Mouse (Mus musculus) neural tube, embryonic 15.5 days (tissue): ENCODE results near the gene Uap1. TPM values are rescaled to one million over a fixed set of nuclear protein-coding genes. Genes with fewer than 3 reads are reported as not detected.

Source experiments
- ATAC-seq: fragments of 200-750 bp; cut with Nextera tagmentation; 2 replicates; pipeline ENCODE4 v1.8.0; 2017; ENCODE audit warnings: mild to moderate bottlenecking, moderate TSS enrichment, moderate library complexity; ENCODE audit not compliant: low FRiP score
- H3K27ac ChIP-seq: fragments of 300-500 bp; sonication (generic); replicated peaks from 2 replicates; pipeline ENCODE4 v1.5.1; 2015; ENCODE audit warnings: mild to moderate bottlenecking, inconsistent platforms
- H3K27me3 ChIP-seq: fragments of 300-500 bp; sonication (generic); replicated peaks from 2 replicates; pipeline ENCODE4 v1.6.1; 2015; ENCODE audit warnings: inconsistent platforms
- H3K36me3 ChIP-seq: fragments of 300-500 bp; sonication (generic); 2 replicates; pipeline ENCODE4 v1.6.1; 2015; ENCODE audit warnings: inconsistent platforms
- H3K4me1 ChIP-seq: fragments of 300-500 bp; sonication (generic); 2 replicates; pipeline ENCODE4 v1.6.1; 2015; ENCODE audit warnings: inconsistent platforms
- H3K4me2 ChIP-seq: fragments of 300-500 bp; sonication (generic); 2 replicates; pipeline ENCODE4 v1.6.1; 2015; ENCODE audit warnings: inconsistent platforms, mild to moderate bottlenecking, moderate library complexity
- H3K4me3 ChIP-seq: fragments of 300-500 bp; sonication (generic); replicated peaks from 2 replicates; pipeline ENCODE4 v1.5.1; 2015; ENCODE audit warnings: mild to moderate bottlenecking, inconsistent platforms
- H3K9ac ChIP-seq: fragments of 300-500 bp; sonication (generic); replicated peaks from 2 replicates; pipeline ENCODE4 v1.6.1; 2015; ENCODE audit warnings: mild to moderate bottlenecking, inconsistent platforms
- H3K9me3 ChIP-seq: fragments of 300-500 bp; sonication (generic); replicated peaks from 2 replicates; pipeline ENCODE4 v1.6.1; 2016; ENCODE audit warnings: inconsistent platforms
- WGBS: fragments of 180-500 bp; shearing (Covaris S2); methylation state at CpG from one replicate; pipeline ENCODE4 v1.1.7; 2015; ENCODE audit warnings: mixed read lengths; 5-methylcytosine and 5-hydroxymethylcytosine counted together
- polyA plus RNA-seq: library from polyadenylated mRNA; unstranded; fragments of >200 nt; fragmentation: Nextera tagmentation; extraction: Ambion mirVana; gene quantifications from 2 replicates; pipeline ENCODE4 v1.2.1, GENCODE M21; 2015

Uap1 gene
- polyA plus RNA-seq, 1 experiment from 2014 or later = 65.5 TPM

DNA sequence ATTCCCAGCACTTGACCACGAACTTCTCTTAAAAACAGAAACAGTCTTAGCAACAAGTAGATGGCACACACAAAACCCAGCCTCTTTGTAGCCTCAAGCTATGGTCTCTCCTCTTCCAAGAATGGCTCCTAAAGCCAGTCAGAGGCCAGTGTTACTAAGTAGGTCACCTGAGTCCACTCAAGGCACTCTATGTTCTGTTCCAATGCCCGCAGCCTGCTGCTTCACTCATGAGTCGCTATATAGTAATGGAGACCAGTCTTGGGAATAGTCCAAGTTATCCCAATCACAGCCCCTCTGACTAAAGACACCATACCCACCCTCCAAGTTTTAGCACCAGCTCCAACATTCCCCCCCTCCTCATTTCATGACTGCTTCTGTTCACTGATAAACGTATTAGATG, 29.2 kb downstream of the Uap1 start:
- Histone ChIP-seq H3K4me3 (no peak overlapping the region), H3K9ac (no peak overlapping the region), H3K4me1 (no peaks in the 10 kb centered on the region), H3K27me3 (no peaks in the 10 kb centered on the region), H3K27ac (no peak overlapping the region), H3K9me3 (no peaks in the 10 kb centered on the region), H3K4me2 (no peak overlapping the region), H3K36me3 (peaks cover 31% of the 10 kb centered on the region)
- no peak for ATAC-seq
- 88% methylated on average over 4 of the region's 4 CpGs for WGBS

DNA sequence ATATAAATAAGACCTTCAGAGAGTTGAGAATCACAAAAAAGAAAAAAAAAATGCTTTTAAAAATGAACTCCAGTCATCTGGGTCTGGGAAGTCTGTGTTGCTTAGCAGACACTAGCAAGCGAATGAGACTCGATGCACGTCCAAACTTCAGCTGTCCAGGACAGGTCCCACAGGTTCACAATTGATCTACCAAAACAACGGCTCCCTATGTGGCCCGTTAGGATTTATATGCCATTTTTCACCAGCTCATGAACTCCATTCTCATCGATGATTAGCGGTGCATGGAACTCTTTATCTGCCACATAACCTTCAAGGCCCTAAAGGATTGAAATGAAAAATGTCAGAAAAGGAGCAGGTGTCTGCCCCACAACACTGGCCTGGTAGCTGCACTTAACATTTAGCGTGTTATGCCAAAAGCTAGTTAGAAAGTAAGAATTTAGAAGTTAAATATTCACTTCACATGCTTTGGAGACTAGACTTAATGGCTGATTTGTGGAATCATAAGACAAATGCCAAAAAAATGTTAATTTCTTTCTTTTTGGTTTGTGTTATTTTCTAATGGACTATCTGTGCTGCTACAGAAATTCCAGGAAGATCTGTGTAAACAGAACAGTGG, 32.4 kb downstream of the Uap1 start:
- Histone ChIP-seq H3K9me3 (no peaks in the 10 kb centered on the region), H3K27ac (no peak overlapping the region), H3K27me3 (no peaks in the 10 kb centered on the region), H3K4me1 (no peaks in the 10 kb centered on the region), H3K4me2 (no peak overlapping the region), H3K4me3 (no peak overlapping the region), H3K9ac (no peak overlapping the region), H3K36me3 (peaks cover 21% of the 10 kb centered on the region)
- no peak for ATAC-seq
- 81% methylated on average over 8 of the region's 8 CpGs for WGBS

DNA sequence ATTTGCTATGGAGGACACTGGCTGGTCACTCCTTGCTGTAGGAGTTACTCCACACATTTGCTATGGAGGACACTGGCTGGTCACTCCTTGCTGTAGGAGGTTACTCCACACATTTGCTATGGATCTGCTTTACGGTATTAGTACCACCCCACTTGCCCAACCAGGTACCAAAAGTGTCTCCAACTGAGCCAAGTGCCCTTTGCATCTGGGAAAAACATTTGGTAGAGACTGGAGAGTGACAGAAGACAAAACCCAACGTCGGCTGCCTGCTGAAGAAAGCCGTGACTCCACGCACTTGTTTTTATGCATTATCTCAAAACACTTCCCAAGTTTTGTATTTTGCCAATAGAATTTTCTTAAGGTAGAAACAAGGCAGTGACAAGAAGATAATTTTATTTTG, 33.1 kb downstream of the Uap1 start:
- H3K9ac ChIP-seq = no peak overlapping the region
- H3K4me1 ChIP-seq = no peaks in the 10 kb centered on the region
- peaks cover 21% of the 10 kb centered on the region for H3K36me3 ChIP-seq
- no peak overlapping the region for H3K27ac ChIP-seq
- H3K9me3 ChIP-seq = no peaks in the 10 kb centered on the region
- H3K4me2 ChIP-seq = no peak overlapping the region
- ATAC-seq = no peak
- H3K27me3 ChIP-seq = no peaks in the 10 kb centered on the region
- no peak overlapping the region for H3K4me3 ChIP-seq
- 93% methylated on average over 5 of the region's 5 CpGs for WGBS

DNA sequence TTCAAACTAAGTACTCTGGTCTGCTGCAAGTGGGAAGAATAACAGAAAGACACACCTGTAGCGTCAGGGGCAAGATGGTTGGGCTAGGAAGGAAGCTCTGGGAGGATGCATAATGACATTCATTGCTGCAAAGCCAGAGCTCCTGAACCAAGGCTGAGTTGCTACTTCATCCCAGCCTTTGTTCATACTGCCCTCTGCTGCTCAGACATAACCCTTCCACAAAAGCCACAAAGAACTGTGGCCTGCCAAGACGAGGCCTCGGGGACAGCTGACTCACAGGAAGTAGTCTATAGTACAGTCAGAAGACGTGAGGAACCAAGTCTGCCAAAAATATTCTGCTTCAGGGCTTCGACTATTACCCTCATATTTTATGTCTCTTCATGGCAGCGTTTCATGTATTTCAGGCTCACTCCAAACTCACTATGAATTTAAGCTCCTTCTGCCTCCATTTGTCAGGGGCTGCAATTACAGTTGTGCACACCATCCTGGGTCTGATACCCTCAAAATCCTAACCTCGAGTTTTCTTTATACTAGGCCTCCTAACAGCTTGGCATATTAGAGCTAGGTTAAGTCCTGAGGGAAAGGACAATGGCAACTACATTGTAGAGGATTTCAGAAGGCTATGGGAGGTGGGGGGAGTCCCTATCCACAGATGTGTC, 38.3 kb downstream of the Uap1 start:
- H3K9ac ChIP-seq = no peak overlapping the region
- no peaks in the 10 kb centered on the region for H3K4me1 ChIP-seq
- WGBS = 28% methylated on average over 7 of the region's 7 CpGs
- H3K4me2 ChIP-seq = no peak overlapping the region
- no peaks in the 10 kb centered on the region for H3K27me3 ChIP-seq
- H3K27ac ChIP-seq = no peak overlapping the region
- no peak overlapping the region for H3K4me3 ChIP-seq
- H3K36me3 ChIP-seq = peaks cover 5% of the 10 kb centered on the region; the same call in 1 of the 2 replicates
- H3K9me3 ChIP-seq = no peaks in the 10 kb centered on the region
- ATAC-seq = peak; percentile 87

DNA sequence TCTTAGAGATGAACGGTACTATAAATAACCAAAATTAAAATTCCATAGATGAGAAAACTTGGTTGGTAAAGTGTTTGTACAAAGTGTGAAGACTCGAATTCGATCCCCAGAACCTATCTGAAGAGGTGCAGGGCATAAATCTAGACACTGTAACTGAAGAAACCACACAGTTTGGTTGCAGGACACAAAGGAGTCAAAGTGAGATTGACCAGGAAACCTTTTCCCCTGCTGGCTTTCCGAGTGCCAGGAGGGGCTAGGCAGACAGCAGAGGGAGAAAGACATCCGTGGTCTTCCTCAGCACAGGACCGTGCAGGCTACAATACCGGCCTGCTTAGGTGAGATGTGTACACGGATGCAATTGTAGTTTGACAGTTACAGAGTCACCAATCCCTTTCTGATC, 40.5 kb downstream of the Uap1 start:
- H3K4me2 ChIP-seq = no peak overlapping the region
- H3K4me3 ChIP-seq = no peak overlapping the region
- no peaks in the 10 kb centered on the region for H3K36me3 ChIP-seq
- no peak for ATAC-seq
- H3K4me1 ChIP-seq = no peaks in the 10 kb centered on the region
- WGBS = 86% methylated on average over 8 of the region's 8 CpGs
- H3K9me3 ChIP-seq = no peaks in the 10 kb centered on the region
- no peaks in the 10 kb centered on the region for H3K27me3 ChIP-seq
- no peak overlapping the region for H3K9ac ChIP-seq
- no peak overlapping the region for H3K27ac ChIP-seq

DNA sequence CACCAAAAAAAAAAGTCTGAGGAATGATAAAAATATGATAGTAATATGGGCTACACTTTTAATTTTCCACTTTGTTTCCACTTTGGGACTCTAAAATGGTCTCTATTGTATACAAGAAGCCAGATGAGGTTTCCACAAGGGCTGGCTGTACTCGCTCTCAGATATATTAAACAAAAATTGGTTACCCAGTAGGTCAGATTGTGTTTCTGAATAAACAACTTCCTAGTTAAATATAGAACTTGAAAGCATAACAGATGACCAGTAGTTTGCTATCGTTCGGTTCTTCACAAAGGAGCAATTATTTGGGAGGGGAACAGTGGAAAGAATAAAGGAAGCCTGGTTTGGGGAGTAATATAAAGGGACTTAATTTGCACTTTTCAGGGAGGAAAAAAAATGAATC, 43.8 kb downstream of the Uap1 start:
- H3K4me3 ChIP-seq = no peak overlapping the region
- H3K9ac ChIP-seq = no peak overlapping the region
- H3K4me2 ChIP-seq = no peak overlapping the region
- no peak overlapping the region for H3K27ac ChIP-seq
- no peaks in the 10 kb centered on the region for H3K36me3 ChIP-seq
- no peaks in the 10 kb centered on the region for H3K27me3 ChIP-seq
- H3K4me1 ChIP-seq = no peaks in the 10 kb centered on the region
- H3K9me3 ChIP-seq = no peaks in the 10 kb centered on the region
- ATAC-seq = no peak
- WGBS = 75% methylated on average over 3 of the region's 3 CpGs

DNA sequence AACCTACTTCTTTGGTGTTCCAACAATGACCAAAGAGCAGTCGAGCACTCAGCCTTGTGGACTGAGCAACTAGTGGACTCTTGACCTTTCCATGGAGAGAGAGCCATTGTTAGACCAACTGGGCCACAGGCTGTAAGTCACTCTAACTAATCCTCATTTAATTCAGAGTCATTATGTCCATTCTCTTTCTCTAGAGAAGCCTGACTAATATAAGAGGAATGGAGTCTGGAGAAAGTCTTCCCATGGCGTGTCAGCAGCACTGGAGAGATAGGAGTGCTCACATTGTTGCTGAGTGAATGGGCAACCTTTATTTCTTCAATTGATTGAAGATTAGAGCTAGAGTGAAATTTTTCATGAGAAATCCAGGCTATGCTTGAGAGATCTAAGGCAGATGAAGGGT, 50.1 kb downstream of the Uap1 start:
- Histone ChIP-seq H3K27ac (no peak overlapping the region), H3K4me1 (no peaks in the 10 kb centered on the region), H3K4me2 (no peak overlapping the region), H3K4me3 (no peak overlapping the region), H3K27me3 (no peaks in the 10 kb centered on the region), H3K9me3 (no peaks in the 10 kb centered on the region), H3K36me3 (no peaks in the 10 kb centered on the region), H3K9ac (no peak overlapping the region)
- ATAC-seq = no peak
- 46% methylated on average over 2 of the region's 2 CpGs for WGBS

DNA sequence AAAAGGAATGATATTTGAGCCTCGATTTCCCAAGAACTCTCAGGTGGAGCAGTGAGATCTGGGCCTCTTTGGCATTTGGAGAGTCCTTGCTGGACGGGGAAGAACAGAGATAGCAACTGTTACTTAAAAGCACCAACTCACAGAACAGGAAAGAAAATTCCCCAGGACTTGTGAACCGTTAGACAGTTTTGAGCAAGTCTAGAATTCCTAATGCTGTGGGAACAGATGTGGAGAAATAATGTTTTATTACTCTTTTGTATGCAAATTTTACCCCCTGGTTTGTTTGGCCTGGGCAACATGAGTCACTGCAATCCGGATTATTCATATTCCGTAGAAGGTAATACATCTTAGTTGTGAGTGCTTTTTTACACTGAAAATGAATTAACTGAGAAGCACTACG, 61.1 kb downstream of the Uap1 start:
- Histone ChIP-seq H3K4me1 (no peaks in the 10 kb centered on the region; the same call in 1 of the 2 replicates), H3K27ac (no peak overlapping the region), H3K9me3 (no peaks in the 10 kb centered on the region), H3K36me3 (no peaks in the 10 kb centered on the region), H3K27me3 (no peaks in the 10 kb centered on the region), H3K4me3 (no peak overlapping the region), H3K9ac (no peak overlapping the region), H3K4me2 (no peak overlapping the region)
- 80% methylated on average over 6 of the region's 6 CpGs for WGBS
- no peak for ATAC-seq

DNA sequence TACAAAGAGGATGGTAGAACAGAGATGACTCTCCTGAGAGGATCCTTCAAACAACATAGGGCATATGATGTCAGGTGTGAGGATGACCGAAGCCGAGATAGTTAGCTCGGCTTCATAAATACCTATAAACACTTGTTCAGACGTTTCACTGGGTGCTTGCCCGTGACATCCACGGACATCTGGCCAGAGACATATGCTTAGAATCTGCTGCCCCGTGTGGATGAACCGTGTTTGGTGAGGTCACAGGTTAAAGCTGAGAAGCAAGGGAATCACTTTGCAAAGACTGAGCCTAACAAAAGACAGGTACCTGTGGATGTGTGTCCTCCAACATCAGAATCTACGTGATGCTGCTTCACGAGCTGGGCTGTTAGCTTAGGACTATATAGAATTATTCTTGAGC, 62.5 kb downstream of the Uap1 start:
- no peaks in the 10 kb centered on the region for H3K36me3 ChIP-seq
- ATAC-seq = no peak
- WGBS = 93% methylated on average over 10 of the region's 10 CpGs

DNA sequence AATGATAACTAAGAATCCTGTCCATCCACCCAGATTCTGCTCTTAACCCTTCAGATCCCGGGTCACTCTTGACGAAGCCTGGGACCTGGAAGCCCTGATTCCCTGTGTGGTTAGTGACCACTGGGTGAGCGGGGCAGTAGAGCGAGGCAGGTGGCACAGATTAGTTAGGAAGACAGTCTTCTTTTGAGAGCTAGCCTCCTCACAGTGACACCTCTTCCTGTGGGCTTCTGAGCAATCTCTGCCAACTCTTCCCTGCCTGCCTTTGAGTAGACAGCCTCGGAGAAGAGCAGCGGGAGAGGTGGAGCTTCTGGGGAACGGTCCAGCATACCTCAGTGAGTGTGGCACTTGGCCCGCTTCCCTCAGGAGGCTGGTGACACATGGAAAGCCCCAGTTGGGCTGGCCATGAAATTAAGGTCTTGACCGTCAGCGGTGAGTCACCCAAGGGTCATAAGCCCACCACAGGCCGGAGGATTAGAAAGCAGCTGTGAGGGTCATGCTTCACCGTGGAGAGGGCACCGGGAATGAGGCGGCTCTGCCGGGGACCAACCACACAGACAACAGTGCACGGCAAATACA, 63.0 kb downstream of the Uap1 start:
- no peaks in the 10 kb centered on the region; the same call in 1 of the 2 replicates for H3K4me1 ChIP-seq
- H3K27ac ChIP-seq = no peak overlapping the region
- ATAC-seq = no peak
- no peaks in the 10 kb centered on the region for H3K36me3 ChIP-seq
- H3K4me3 ChIP-seq = no peak overlapping the region
- H3K9ac ChIP-seq = no peak overlapping the region
- no peak overlapping the region; the same call in 1 of the 2 replicates for H3K4me2 ChIP-seq
- no peaks in the 10 kb centered on the region for H3K27me3 ChIP-seq
- WGBS = 88% methylated on average over 16 of the region's 16 CpGs
- no peaks in the 10 kb centered on the region for H3K9me3 ChIP-seq

More for the DNA sequence above, 62.5 kb downstream of the Uap1 start:
- Histone ChIP-seq H3K27me3 (no peaks in the 10 kb centered on the region), H3K4me3 (no peak overlapping the region), H3K4me2 (no peak overlapping the region), H3K4me1 (no peaks in the 10 kb centered on the region; the same call in 1 of the 2 replicates), H3K9ac (no peak overlapping the region), H3K27ac (no peak overlapping the region), H3K9me3 (no peaks in the 10 kb centered on the region)

DNA sequence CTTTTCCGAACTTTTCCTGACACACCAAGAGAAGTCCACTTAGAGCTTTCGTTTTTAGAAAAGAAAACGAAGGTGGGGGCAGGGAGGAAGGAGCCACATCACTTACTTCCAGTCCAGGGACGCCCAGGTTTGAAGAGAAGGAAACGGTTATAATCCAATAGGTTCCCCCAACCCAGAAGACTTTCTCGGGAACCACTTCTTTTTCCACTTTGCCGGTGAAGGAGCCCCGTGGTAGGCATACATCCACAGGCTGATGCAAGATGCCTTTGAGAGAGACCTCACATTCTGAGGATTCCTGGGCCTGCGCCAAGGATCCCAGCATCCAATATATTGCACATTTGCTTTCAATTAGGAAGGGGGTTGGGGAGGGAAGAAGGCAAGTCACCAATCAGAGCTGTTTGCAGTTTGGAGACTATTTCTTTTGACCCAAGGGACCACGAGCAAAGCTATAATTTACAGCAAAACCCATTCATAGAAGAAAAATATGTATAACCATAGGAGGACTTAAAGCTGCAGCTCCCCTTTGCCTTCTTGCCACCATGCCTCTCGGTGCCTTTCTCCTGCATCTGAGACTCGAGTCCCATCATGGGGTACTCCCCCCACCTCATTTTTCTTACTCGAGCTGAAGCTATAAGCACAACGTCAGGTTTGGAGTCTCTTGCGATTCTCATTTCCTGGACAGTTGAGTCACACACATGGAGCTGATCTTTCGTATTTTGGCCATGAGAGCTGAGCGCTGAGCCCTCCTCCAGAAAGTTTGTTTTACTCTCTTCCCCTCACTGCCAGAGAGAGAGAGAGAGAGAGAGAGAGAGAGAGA, 64.0 kb downstream of the Uap1 start, which contains the start of gene Ddr2:
TSS of gene Ddr2 (minus strand) at position 247 of the 817 bp plus-strand sequence.
- Histone ChIP-seq H3K9me3 (no peaks in the 10 kb centered on the region), H3K4me2 (peak within 1 kb of the TSS; percentile 27), H3K27me3 (no peaks in the 10 kb centered on the region), H3K4me1 (no peaks in the 10 kb centered on the region; the same call in 1 of the 2 replicates), H3K27ac (peak within 1 kb of the TSS; percentile 64), H3K36me3 (no peaks in the 10 kb centered on the region), H3K4me3 (peak within 1 kb of the TSS; percentile 23), H3K9ac (no peak within 1 kb of the TSS)
- 71% methylated on average over 17 of the region's 17 CpGs for WGBS
- ATAC-seq = no peak
